Mouse (Mus musculus): ENCODE results near the gene Arhgef11. TPM values are rescaled to one million over a fixed set of nuclear protein-coding genes. Genes with fewer than 3 reads are reported as not detected.

Gene Arhgef11
- polyA plus RNA-seq, 1 experiment from 2014 or later = 3.2 TPM

DNA sequence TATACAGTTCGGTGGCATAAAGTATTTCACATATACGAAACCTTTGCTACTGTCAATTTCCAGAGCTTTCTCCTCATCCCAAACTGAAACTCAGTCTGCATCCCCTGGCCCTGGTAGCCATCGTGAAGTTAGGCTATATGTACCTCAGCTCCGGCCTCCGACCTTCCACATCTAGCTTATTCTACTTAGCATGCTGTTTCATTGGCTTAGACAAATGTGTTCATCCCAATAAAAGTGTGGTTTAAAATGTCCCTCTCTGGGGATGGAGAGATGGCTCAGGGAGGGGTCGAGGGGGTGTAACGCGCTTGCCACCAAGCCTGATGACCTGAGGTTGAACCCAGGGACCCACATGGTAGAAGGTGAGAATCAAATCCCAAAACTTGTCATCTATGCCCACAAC is 152.1 kb downstream of the Arhgef11 start:
- H3K4me2 ChIP-seq (ENCODE audit: low read depth, low read length) = no peak overlapping the region
- no peak overlapping the region for H3K27ac ChIP-seq (ENCODE audit: low read length)
- 59% methylated on average over 8 of the region's 8 CpGs for whole genome bisulfite sequencing (ENCODE audit: insufficient replicate concordance)
- no peak for ATAC-seq (ENCODE audit: low read depth)
- H3K27me3 ChIP-seq (ENCODE audit: control insufficient read depth, insufficient read depth, low read depth, low read length) = peaks cover 6% of the 10 kb centered on the region
- H3K9ac ChIP-seq (ENCODE audit: low read depth, low read length) = no peak overlapping the region
- no peak overlapping the region for H3K4me3 ChIP-seq (ENCODE audit: low read depth, low read length)
- no peaks in the 10 kb centered on the region for H3K9me3 ChIP-seq (replicated peaks; ENCODE audit: control insufficient read depth, low read length)
- no peaks in the 10 kb centered on the region; the same call in 1 of the 2 replicates for H3K4me1 ChIP-seq (ENCODE audit: control insufficient read depth, low read depth, low read length)
- no peaks in the 10 kb centered on the region for H3K36me3 ChIP-seq (ENCODE audit: control insufficient read depth, insufficient read depth)

DNA sequence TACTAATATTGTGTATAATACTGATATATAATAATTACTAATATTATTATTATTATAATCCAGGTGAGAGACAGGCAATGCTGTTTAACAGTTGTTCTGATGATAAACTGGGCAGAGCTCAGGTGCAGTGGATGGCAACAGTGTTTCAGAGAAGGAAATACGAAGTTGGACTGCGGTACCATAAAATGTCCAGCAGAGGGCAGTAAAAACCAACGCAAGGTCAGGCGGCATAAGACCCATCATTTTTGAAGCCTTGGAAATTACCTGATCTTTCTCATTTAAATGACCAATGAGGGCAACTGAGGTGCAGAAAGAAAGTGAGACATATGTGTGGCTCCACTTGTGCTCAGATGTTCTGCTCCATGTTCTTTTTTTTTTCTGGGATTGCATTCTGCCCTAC is 152.9 kb downstream of the Arhgef11 start:
- Histone ChIP-seq H3K27ac (ENCODE audit: low read length) (no peak overlapping the region), H3K36me3 (ENCODE audit: control insufficient read depth, insufficient read depth) (no peaks in the 10 kb centered on the region), H3K4me1 (ENCODE audit: control insufficient read depth, low read depth, low read length) (no peaks in the 10 kb centered on the region; the same call in 1 of the 2 replicates), H3K9ac (ENCODE audit: low read depth, low read length) (no peak overlapping the region), H3K4me3 (ENCODE audit: low read depth, low read length) (no peak overlapping the region), H3K27me3 (ENCODE audit: control insufficient read depth, insufficient read depth, low read depth, low read length) (peaks cover 6% of the 10 kb centered on the region), H3K4me2 (ENCODE audit: low read depth, low read length) (no peak overlapping the region), H3K9me3 (replicated peaks; ENCODE audit: control insufficient read depth, low read length) (no peaks in the 10 kb centered on the region)
- WGBS (ENCODE audit: insufficient replicate concordance) = 0% methylated on average over 4 of the region's 4 CpGs
- no peak for ATAC-seq (ENCODE audit: low read depth)

DNA sequence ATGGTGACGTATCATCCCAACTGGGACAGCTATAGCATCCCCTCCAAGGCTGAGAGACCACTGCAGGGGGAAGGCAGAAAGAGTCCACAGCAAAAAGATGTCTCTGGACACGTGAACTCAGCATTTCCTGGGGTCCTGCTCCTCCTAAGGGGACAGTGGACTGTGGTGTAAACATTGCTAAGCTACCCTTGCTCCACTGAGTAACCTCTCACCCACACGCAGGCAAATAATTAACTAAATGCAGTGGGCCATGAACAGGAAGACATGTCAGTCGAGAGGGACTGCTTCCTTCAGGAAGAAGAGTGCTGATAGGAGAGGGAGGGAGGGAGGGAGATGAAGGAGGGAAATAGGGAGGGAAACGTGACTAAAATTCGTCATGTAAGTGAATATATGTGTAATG is 153.7 kb downstream of the Arhgef11 start:
- 24% methylated on average over 6 of the region's 6 CpGs for WGBS (ENCODE audit: insufficient replicate concordance)
- Histone ChIP-seq H3K27me3 (ENCODE audit: control insufficient read depth, insufficient read depth, low read depth, low read length) (peaks cover 6% of the 10 kb centered on the region), H3K4me3 (ENCODE audit: low read depth, low read length) (no peak overlapping the region), H3K36me3 (ENCODE audit: control insufficient read depth, insufficient read depth) (no peaks in the 10 kb centered on the region), H3K4me2 (ENCODE audit: low read depth, low read length) (no peak overlapping the region), H3K4me1 (ENCODE audit: control insufficient read depth, low read depth, low read length) (no peaks in the 10 kb centered on the region; the same call in 1 of the 2 replicates), H3K27ac (ENCODE audit: low read length) (peak overlapping the region; percentile 34), H3K9me3 (replicated peaks; ENCODE audit: control insufficient read depth, low read length) (no peaks in the 10 kb centered on the region), H3K9ac (ENCODE audit: low read depth, low read length) (no peak overlapping the region)
- ATAC-seq (ENCODE audit: low read depth) = peak; percentile 72

DNA sequence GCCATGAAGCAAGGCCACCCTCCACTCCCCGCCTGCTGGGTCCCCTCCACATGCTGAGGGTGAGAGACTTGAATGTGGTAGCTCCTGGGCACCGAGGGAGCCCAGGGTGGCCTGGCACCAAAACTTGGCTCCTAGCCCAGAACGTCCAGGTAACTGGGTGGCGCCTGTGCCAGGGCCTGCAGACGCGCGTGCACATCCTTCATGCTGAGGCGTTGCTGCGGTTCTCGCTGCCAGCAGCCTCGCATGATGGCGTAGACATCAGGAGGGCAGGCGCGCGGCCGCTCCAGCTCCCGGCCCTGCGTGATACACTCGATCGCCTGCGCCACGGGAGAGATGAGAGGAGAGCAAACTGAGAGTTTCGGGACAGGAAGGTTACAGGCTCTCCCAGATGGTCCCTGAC is 160.9 kb downstream of the Arhgef11 start:
- H3K4me3 ChIP-seq (ENCODE audit: low read depth, low read length) = no peak overlapping the region
- H3K27ac ChIP-seq (ENCODE audit: low read length) = no peak overlapping the region
- no peaks in the 10 kb centered on the region for H3K36me3 ChIP-seq (ENCODE audit: control insufficient read depth, insufficient read depth)
- no peak for ATAC-seq (ENCODE audit: low read depth)
- H3K4me2 ChIP-seq (ENCODE audit: low read depth, low read length) = no peak overlapping the region
- H3K9ac ChIP-seq (ENCODE audit: low read depth, low read length) = no peak overlapping the region
- H3K4me1 ChIP-seq (ENCODE audit: control insufficient read depth, low read depth, low read length) = no peaks in the 10 kb centered on the region
- no peaks in the 10 kb centered on the region for H3K27me3 ChIP-seq (ENCODE audit: control insufficient read depth, insufficient read depth, low read depth, low read length)
- WGBS (ENCODE audit: insufficient replicate concordance) = 55% methylated on average over 23 of the region's 23 CpGs
- no peaks in the 10 kb centered on the region for H3K9me3 ChIP-seq (replicated peaks; ENCODE audit: control insufficient read depth, low read length)

DNA sequence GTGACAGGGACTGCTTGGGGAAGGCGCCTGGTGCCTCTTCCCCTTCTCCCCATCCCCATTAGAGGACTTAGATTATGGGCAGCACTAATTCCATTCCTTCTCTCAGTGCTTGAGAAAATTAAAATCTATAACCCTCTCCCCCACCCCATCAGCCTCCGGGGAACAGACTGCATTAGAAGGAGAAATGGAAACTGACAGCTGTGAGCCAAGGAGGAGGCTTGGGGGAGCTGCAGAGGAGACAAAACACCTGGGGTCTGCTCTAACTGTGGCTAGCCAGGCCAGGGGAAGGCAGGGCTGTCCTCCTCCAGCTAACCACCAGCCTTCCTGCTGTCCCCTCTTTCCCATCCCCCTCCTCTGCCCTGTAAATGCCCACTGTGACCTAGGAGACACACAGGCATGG is 161.7 kb downstream of the Arhgef11 start:
- H3K27ac ChIP-seq (ENCODE audit: low read length) = no peak overlapping the region
- no peak overlapping the region for H3K4me2 ChIP-seq (ENCODE audit: low read depth, low read length)
- no peak overlapping the region for H3K4me3 ChIP-seq (ENCODE audit: low read depth, low read length)
- no peaks in the 10 kb centered on the region for H3K27me3 ChIP-seq (ENCODE audit: control insufficient read depth, insufficient read depth, low read depth, low read length)
- no peak overlapping the region for H3K9ac ChIP-seq (ENCODE audit: low read depth, low read length)
- no peaks in the 10 kb centered on the region for H3K4me1 ChIP-seq (ENCODE audit: control insufficient read depth, low read depth, low read length)
- no peaks in the 10 kb centered on the region for H3K9me3 ChIP-seq (replicated peaks; ENCODE audit: control insufficient read depth, low read length)
- ATAC-seq (ENCODE audit: low read depth) = no peak
- 40% methylated on average over 2 of the region's 2 CpGs for WGBS (ENCODE audit: insufficient replicate concordance)
- H3K36me3 ChIP-seq (ENCODE audit: control insufficient read depth, insufficient read depth) = no peaks in the 10 kb centered on the region

DNA sequence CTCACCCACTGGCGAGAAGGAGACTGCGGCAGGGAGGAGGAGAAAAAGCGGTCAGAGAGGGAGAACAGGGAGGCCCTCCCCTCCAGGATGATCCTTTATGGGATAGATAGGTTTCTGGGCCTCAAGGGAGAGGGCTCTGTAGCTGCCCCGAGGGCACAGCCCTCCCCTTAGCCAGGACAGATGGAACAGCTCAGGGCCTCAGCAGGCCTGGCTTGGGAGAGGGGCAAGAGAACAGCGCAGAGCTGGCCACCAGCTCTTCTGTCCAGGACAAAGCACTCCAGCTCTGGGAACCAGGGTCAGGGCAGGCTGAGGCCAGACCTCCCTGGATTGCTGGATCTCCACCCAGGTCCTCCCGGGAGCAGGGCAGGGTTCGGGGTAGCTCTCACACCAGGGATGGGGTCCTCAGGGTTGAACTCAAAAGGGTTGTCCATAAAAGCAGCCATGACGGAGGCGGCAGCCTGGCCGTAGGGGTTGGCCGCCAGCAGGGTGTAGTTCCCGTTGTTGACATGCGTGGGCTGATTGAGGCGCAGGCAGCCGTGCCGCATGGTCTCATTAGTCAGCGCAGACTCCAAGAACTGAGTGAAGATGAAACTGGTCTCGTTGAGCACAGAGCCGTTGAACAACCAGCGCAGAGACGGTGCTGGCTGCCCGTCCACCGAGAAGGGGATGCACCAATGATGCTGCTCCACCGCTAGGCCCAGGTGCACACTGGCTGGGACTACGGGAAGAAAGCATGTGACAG is 166.1 kb downstream of the Arhgef11 start:
- no peaks in the 10 kb centered on the region for H3K36me3 ChIP-seq (ENCODE audit: control insufficient read depth, insufficient read depth)
- H3K9ac ChIP-seq (ENCODE audit: low read depth, low read length) = no peak overlapping the region
- no peak overlapping the region for H3K4me2 ChIP-seq (ENCODE audit: low read depth, low read length)
- H3K27ac ChIP-seq (ENCODE audit: low read length) = no peak overlapping the region
- no peaks in the 10 kb centered on the region for H3K27me3 ChIP-seq (ENCODE audit: control insufficient read depth, insufficient read depth, low read depth, low read length)
- no peak overlapping the region for H3K4me3 ChIP-seq (ENCODE audit: low read depth, low read length)
- ATAC-seq (ENCODE audit: low read depth) = no peak
- no peaks in the 10 kb centered on the region for H3K9me3 ChIP-seq (replicated peaks; ENCODE audit: control insufficient read depth, low read length)
- no peaks in the 10 kb centered on the region for H3K4me1 ChIP-seq (ENCODE audit: control insufficient read depth, low read depth, low read length)
- 70% methylated on average over 25 of the region's 25 CpGs for WGBS (ENCODE audit: insufficient replicate concordance)

DNA sequence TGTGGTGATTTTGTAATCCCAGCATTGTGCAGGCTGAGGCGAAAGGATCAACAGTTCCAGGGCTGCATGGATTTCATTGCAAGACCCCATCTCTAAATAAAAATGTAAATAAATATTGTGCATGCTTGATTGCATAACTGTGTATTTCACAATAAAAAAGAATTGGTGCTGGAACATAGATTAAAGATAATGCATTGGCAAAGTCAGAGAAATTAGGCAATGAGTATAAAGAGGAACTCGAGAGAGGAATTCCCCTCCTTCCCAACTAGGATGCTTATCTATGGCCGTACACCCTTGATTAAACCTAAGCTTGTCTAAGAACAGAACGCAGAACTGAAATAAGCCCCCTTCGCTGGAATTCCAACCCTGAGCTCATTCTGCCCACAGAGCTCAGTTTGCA is 167.8 kb downstream of the Arhgef11 start:
- Histone ChIP-seq H3K9me3 (replicated peaks; ENCODE audit: control insufficient read depth, low read length) (no peaks in the 10 kb centered on the region), H3K27ac (ENCODE audit: low read length) (no peak overlapping the region), H3K4me3 (ENCODE audit: low read depth, low read length) (no peak overlapping the region), H3K4me2 (ENCODE audit: low read depth, low read length) (no peak overlapping the region), H3K4me1 (ENCODE audit: control insufficient read depth, low read depth, low read length) (no peaks in the 10 kb centered on the region), H3K36me3 (ENCODE audit: control insufficient read depth, insufficient read depth) (no peaks in the 10 kb centered on the region), H3K9ac (ENCODE audit: low read depth, low read length) (no peak overlapping the region), H3K27me3 (ENCODE audit: control insufficient read depth, insufficient read depth, low read depth, low read length) (no peaks in the 10 kb centered on the region)
- ATAC-seq (ENCODE audit: low read depth) = no peak
- 33% methylated on average over 5 of the region's 5 CpGs for WGBS (ENCODE audit: insufficient replicate concordance)

DNA sequence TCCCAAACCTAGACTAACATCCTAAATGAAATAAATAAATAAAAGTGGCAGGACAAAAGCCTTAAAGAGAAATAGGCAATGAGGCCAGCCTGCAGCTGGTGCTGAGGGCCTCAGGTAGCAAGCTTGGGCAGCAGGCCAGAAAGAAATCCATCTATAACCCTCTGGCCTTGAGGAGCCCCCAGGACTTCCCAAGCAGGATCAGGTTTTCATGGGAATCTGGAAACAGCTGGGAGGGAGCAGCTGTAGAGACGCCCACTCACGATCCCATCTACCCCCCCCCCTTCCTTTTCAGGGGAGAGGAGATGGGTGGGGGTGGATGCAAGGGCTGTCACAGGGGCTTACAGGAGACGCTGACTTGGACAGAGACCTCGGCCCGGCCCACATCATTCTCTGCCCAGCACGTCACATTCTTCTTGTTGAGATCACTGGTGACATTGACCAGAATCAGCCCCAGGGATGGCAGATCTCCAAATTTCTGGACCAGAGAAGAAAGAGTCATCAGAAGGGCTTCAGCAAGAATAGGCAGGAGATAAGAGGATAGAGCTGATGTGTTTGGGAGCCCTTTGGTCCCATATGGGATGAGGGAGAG is 168.4 kb downstream of the Arhgef11 start:
- no peaks in the 10 kb centered on the region for H3K9me3 ChIP-seq (replicated peaks; ENCODE audit: control insufficient read depth, low read length)
- no peak overlapping the region for H3K4me3 ChIP-seq (ENCODE audit: low read depth, low read length)
- no peak overlapping the region for H3K4me2 ChIP-seq (ENCODE audit: low read depth, low read length)
- 45% methylated on average over 6 of the region's 6 CpGs for WGBS (ENCODE audit: insufficient replicate concordance)
- no peak for ATAC-seq (ENCODE audit: low read depth)
- H3K4me1 ChIP-seq (ENCODE audit: control insufficient read depth, low read depth, low read length) = no peaks in the 10 kb centered on the region
- no peak overlapping the region for H3K27ac ChIP-seq (ENCODE audit: low read length)
- H3K36me3 ChIP-seq (ENCODE audit: control insufficient read depth, insufficient read depth) = no peaks in the 10 kb centered on the region
- no peak overlapping the region for H3K9ac ChIP-seq (ENCODE audit: low read depth, low read length)
- no peaks in the 10 kb centered on the region for H3K27me3 ChIP-seq (ENCODE audit: control insufficient read depth, insufficient read depth, low read depth, low read length)
